Mouse (Mus musculus): ENCODE data around the gene Tm9sf4. TPM values are rescaled to one million over a fixed set of nuclear protein-coding genes. Genes with fewer than 3 reads are reported as not detected.

Tm9sf4 gene
- polyA plus RNA-seq, 1 experiment from 2014 or later, result 54.5 TPM

- Histone ChIP-seq H3K4me2 (ENCODE audit: low read length) (no peak overlapping the region), H3K4me3 (ENCODE audit: low read depth, low read length) (no peak overlapping the region), H3K4me1 (ENCODE audit: control insufficient read depth, insufficient read depth, low read length) (no peaks in the 10 kb centered on the region), H3K27ac (ENCODE audit: low read depth, low read length) (no peak overlapping the region), H3K9ac (ENCODE audit: low read length) (no peak overlapping the region), H3K36me3 (ENCODE audit: control insufficient read depth, insufficient read depth, low read length) (no peaks in the 10 kb centered on the region), H3K9me3 (replicated peaks; ENCODE audit: control insufficient read depth, low read length) (no peaks in the 10 kb centered on the region), H3K27me3 (replicated peaks; ENCODE audit: control insufficient read depth, insufficient read depth, low read length) (no peaks in the 10 kb centered on the region)
- 6% methylated on average over 6 of the region's 6 CpGs for WGBS
- ATAC-seq, result no peak
- DNase-seq (ENCODE audit: low spot score), result peak; percentile 19
Observed at GRCm38 (mm10) chr2:153131019-153131418, 30.1 kb upstream of the Tm9sf4 start.

- no peaks in the 10 kb centered on the region for H3K9me3 ChIP-seq (replicated peaks; ENCODE audit: control insufficient read depth, low read length)
- no peaks in the 10 kb centered on the region for H3K4me1 ChIP-seq (ENCODE audit: control insufficient read depth, insufficient read depth, low read length)
- no peak for ATAC-seq
- no peak overlapping the region for H3K4me2 ChIP-seq (ENCODE audit: low read length)
- H3K9ac ChIP-seq (ENCODE audit: low read length), result no peak overlapping the region
- DNase-seq (ENCODE audit: low spot score), result peak; percentile 15
- H3K27ac ChIP-seq (ENCODE audit: low read depth, low read length), result no peak overlapping the region
- 40% methylated on average over 5 of the region's 5 CpGs for WGBS
- no peak overlapping the region for H3K4me3 ChIP-seq (ENCODE audit: low read depth, low read length)
- H3K36me3 ChIP-seq (ENCODE audit: control insufficient read depth, insufficient read depth, low read length), result no peaks in the 10 kb centered on the region
- no peaks in the 10 kb centered on the region for H3K27me3 ChIP-seq (replicated peaks; ENCODE audit: control insufficient read depth, insufficient read depth, low read length)
Observed at GRCm38 (mm10) chr2:153134237-153134636, 26.9 kb upstream of the Tm9sf4 start.

GRCm38 (mm10) chr2:153136211-153136610 is 24.9 kb upstream of the Tm9sf4 start:
- ATAC-seq (no peak), DNase-seq (ENCODE audit: low spot score) (no peak)
- H3K4me3 ChIP-seq (ENCODE audit: low read depth, low read length), result no peak overlapping the region
- no peak overlapping the region for H3K4me2 ChIP-seq (ENCODE audit: low read length)
- H3K9me3 ChIP-seq (replicated peaks; ENCODE audit: control insufficient read depth, low read length), result no peaks in the 10 kb centered on the region
- no peak overlapping the region for H3K27ac ChIP-seq (ENCODE audit: low read depth, low read length)
- no peaks in the 10 kb centered on the region for H3K4me1 ChIP-seq (ENCODE audit: control insufficient read depth, insufficient read depth, low read length)
- WGBS, result 62% methylated on average over 4 of the region's 4 CpGs
- H3K27me3 ChIP-seq (replicated peaks; ENCODE audit: control insufficient read depth, insufficient read depth, low read length), result no peaks in the 10 kb centered on the region
- no peaks in the 10 kb centered on the region for H3K36me3 ChIP-seq (ENCODE audit: control insufficient read depth, insufficient read depth, low read length)
- H3K9ac ChIP-seq (ENCODE audit: low read length), result no peak overlapping the region

- no peak overlapping the region for H3K4me3 ChIP-seq (ENCODE audit: low read depth, low read length)
- H3K9ac ChIP-seq (ENCODE audit: low read length), result no peak overlapping the region
- H3K27me3 ChIP-seq (replicated peaks; ENCODE audit: control insufficient read depth, insufficient read depth, low read length), result no peaks in the 10 kb centered on the region
- DNase-seq (ENCODE audit: low spot score) (no peak), ATAC-seq (no peak)
- no peak overlapping the region for H3K27ac ChIP-seq (ENCODE audit: low read depth, low read length)
- H3K36me3 ChIP-seq (ENCODE audit: control insufficient read depth, insufficient read depth, low read length), result no peaks in the 10 kb centered on the region
- no peaks in the 10 kb centered on the region for H3K4me1 ChIP-seq (ENCODE audit: control insufficient read depth, insufficient read depth, low read length)
- WGBS, result 77% methylated on average over 7 of the region's 7 CpGs
- H3K9me3 ChIP-seq (replicated peaks; ENCODE audit: control insufficient read depth, low read length), result no peaks in the 10 kb centered on the region
- no peak overlapping the region for H3K4me2 ChIP-seq (ENCODE audit: low read length)
Observed at GRCm38 (mm10) chr2:153139158-153139557, 21.9 kb upstream of the Tm9sf4 start.

- Histone ChIP-seq H3K4me3 (ENCODE audit: low read depth, low read length) (no peak overlapping the region), H3K27ac (ENCODE audit: low read depth, low read length) (no peak overlapping the region), H3K4me2 (ENCODE audit: low read length) (no peak overlapping the region), H3K4me1 (ENCODE audit: control insufficient read depth, insufficient read depth, low read length) (no peaks in the 10 kb centered on the region), H3K9me3 (replicated peaks; ENCODE audit: control insufficient read depth, low read length) (no peaks in the 10 kb centered on the region), H3K9ac (ENCODE audit: low read length) (no peak overlapping the region), H3K27me3 (replicated peaks; ENCODE audit: control insufficient read depth, insufficient read depth, low read length) (no peaks in the 10 kb centered on the region), H3K36me3 (ENCODE audit: control insufficient read depth, insufficient read depth, low read length) (no peaks in the 10 kb centered on the region)
- ATAC-seq (0 out of 2 replicates have a peak, but pooled peaks have one; percentile 15), DNase-seq (ENCODE audit: low spot score) (peak; percentile 72)
- 9% methylated on average over 9 of the region's 9 CpGs for WGBS
Observed at GRCm38 (mm10) chr2:153139996-153140613, 21.0 kb upstream of the Tm9sf4 start.

GRCm38 (mm10) chr2:153142620-153143199 is 18.4 kb upstream of the Tm9sf4 start:
- no peaks in the 10 kb centered on the region for H3K4me1 ChIP-seq (ENCODE audit: control insufficient read depth, insufficient read depth, low read length)
- DNase-seq (ENCODE audit: low spot score), result peak; percentile 80
- no peak overlapping the region for H3K27ac ChIP-seq (ENCODE audit: low read depth, low read length)
- H3K27me3 ChIP-seq (replicated peaks; ENCODE audit: control insufficient read depth, insufficient read depth, low read length), result no peaks in the 10 kb centered on the region
- ATAC-seq, result no peak
- H3K9me3 ChIP-seq (replicated peaks; ENCODE audit: control insufficient read depth, low read length), result no peaks in the 10 kb centered on the region
- H3K4me3 ChIP-seq (ENCODE audit: low read depth, low read length), result no peak overlapping the region
- no peak overlapping the region for H3K9ac ChIP-seq (ENCODE audit: low read length)
- no peaks in the 10 kb centered on the region for H3K36me3 ChIP-seq (ENCODE audit: control insufficient read depth, insufficient read depth, low read length)
- WGBS, result 28% methylated on average over 10 of the region's 10 CpGs
- no peak overlapping the region for H3K4me2 ChIP-seq (ENCODE audit: low read length)

GRCm38 (mm10) chr2:153145346-153145745 is 15.8 kb upstream of the Tm9sf4 start:
- Histone ChIP-seq H3K4me2 (ENCODE audit: low read length) (no peak overlapping the region), H3K27me3 (replicated peaks; ENCODE audit: control insufficient read depth, insufficient read depth, low read length) (no peaks in the 10 kb centered on the region), H3K27ac (ENCODE audit: low read depth, low read length) (no peak overlapping the region), H3K4me3 (ENCODE audit: low read depth, low read length) (no peak overlapping the region), H3K9ac (ENCODE audit: low read length) (no peak overlapping the region), H3K4me1 (ENCODE audit: control insufficient read depth, insufficient read depth, low read length) (no peaks in the 10 kb centered on the region), H3K9me3 (replicated peaks; ENCODE audit: control insufficient read depth, low read length) (no peaks in the 10 kb centered on the region), H3K36me3 (ENCODE audit: control insufficient read depth, insufficient read depth, low read length) (no peaks in the 10 kb centered on the region)
- DNase-seq (ENCODE audit: low spot score) (no peak), ATAC-seq (no peak)
- WGBS, result 81% methylated on average over 5 of the region's 5 CpGs

- Histone ChIP-seq H3K9ac (ENCODE audit: low read length) (no peak overlapping the region), H3K9me3 (replicated peaks; ENCODE audit: control insufficient read depth, low read length) (no peaks in the 10 kb centered on the region)
- 84% methylated on average over 3 of the region's 3 CpGs for WGBS
Observed at GRCm38 (mm10) chr2:153147236-153147635, 13.9 kb upstream of the Tm9sf4 start.

GRCm38 (mm10) chr2:153147715-153148114 is 13.4 kb upstream of the Tm9sf4 start:
- Histone ChIP-seq H3K4me1 (ENCODE audit: control insufficient read depth, insufficient read depth, low read length) (no peaks in the 10 kb centered on the region), H3K9me3 (replicated peaks; ENCODE audit: control insufficient read depth, low read length) (no peaks in the 10 kb centered on the region), H3K4me2 (ENCODE audit: low read length) (no peak overlapping the region), H3K27ac (ENCODE audit: low read depth, low read length) (no peak overlapping the region), H3K36me3 (ENCODE audit: control insufficient read depth, insufficient read depth, low read length) (no peaks in the 10 kb centered on the region), H3K9ac (ENCODE audit: low read length) (no peak overlapping the region), H3K4me3 (ENCODE audit: low read depth, low read length) (no peak overlapping the region), H3K27me3 (replicated peaks; ENCODE audit: control insufficient read depth, insufficient read depth, low read length) (no peaks in the 10 kb centered on the region)
- DNase-seq (ENCODE audit: low spot score) (peak; percentile 74), ATAC-seq (peak; percentile 57; the same call in 1 of the 2 replicates)
- 22% methylated on average over 3 of the region's 3 CpGs for WGBS

More at GRCm38 (mm10) chr2:153147236-153147635, 13.9 kb upstream of the Tm9sf4 start:
- Histone ChIP-seq H3K4me3 (ENCODE audit: low read depth, low read length) (no peak overlapping the region), H3K36me3 (ENCODE audit: control insufficient read depth, insufficient read depth, low read length) (no peaks in the 10 kb centered on the region), H3K27ac (ENCODE audit: low read depth, low read length) (no peak overlapping the region), H3K27me3 (replicated peaks; ENCODE audit: control insufficient read depth, insufficient read depth, low read length) (no peaks in the 10 kb centered on the region), H3K4me1 (ENCODE audit: control insufficient read depth, insufficient read depth, low read length) (no peaks in the 10 kb centered on the region), H3K4me2 (ENCODE audit: low read length) (no peak overlapping the region)
- DNase-seq (ENCODE audit: low spot score) (no peak), ATAC-seq (no peak)

All from forebrain, embryonic 14.5 days (tissue).